Mouse (Mus musculus): Measurements from ENCODE around the gene Kcnc4. TPM values are rescaled to one million over a fixed set of nuclear protein-coding genes. Genes with fewer than 3 reads are reported as not detected.

The Kcnc4 gene
- polyA plus RNA-seq, 1 experiment from 2014 or later: 2.3 TPM

DNA sequence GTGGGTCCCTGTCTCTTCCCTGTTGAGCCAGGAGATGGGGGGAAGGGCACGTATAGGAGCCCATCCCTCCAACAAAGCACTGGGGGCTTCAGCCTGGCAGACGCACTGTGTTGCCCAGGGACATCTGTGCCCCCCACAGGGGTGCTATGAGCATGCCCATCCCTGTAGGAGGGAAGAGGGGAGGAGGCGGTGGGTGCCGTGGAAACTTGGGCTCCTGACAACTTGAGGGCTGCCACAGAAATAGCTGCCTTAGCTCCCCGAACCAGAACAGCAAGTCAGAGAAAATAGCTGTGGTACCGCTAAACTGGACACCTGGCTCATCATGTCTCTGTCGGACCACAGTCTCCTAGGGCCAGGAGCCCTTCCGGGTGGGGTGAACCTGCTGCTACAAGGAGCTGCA is 18.0 kb downstream of the Kcnc4 start:
- H3K9ac ChIP-seq (replicated peaks; ENCODE audit: low read depth, low read length): no peak overlapping the region
- no peaks in the 10 kb centered on the region for H3K9me3 ChIP-seq (ENCODE audit: control insufficient read depth, low read length)
- WGBS: 76% methylated on average over 8 of the region's 8 CpGs
- H3K27me3 ChIP-seq (replicated peaks; ENCODE audit: control insufficient read depth, insufficient read depth, low read length): no peaks in the 10 kb centered on the region
- no peak overlapping the region for H3K4me2 ChIP-seq (ENCODE audit: low read length)
- H3K4me1 ChIP-seq (replicated peaks; ENCODE audit: control insufficient read depth, insufficient read depth, low read length): peaks cover 6% of the 10 kb centered on the region
- no peak for ATAC-seq
- no peak overlapping the region for H3K4me3 ChIP-seq (replicated peaks; ENCODE audit: low read length)
- no peaks in the 10 kb centered on the region for H3K36me3 ChIP-seq (ENCODE audit: control insufficient read depth, insufficient read depth)
- H3K27ac ChIP-seq (ENCODE audit: low read length): no peak overlapping the region

GRCm38 (mm10) chr3:107439280-107439679 is 20.1 kb downstream of the Kcnc4 start:
- H3K4me3 ChIP-seq (replicated peaks; ENCODE audit: low read length): no peak overlapping the region
- no peaks in the 10 kb centered on the region for H3K9me3 ChIP-seq (ENCODE audit: control insufficient read depth, low read length)
- 90% methylated on average over 11 of the region's 11 CpGs for WGBS

DNA sequence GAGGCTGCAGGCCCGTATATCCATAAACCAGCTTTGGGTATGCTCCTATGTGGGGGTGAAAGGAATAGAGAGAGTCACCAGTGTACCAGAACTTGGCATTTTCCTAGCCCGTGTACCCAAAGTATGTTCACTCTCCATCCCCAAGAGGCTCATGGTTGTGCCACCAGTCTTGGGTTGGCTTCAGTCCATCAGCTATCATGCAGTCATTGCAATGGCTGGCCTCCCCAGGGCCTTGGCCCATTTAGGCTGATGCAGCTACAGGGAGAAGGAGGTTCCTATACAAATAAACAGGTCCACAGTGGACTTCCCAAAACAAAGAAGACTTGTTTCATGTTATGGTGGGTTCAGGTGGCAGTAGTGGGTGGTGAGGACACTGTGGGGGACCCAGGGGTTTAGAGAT is 21.7 kb downstream of the Kcnc4 start:
- H3K4me1 ChIP-seq (replicated peaks; ENCODE audit: control insufficient read depth, insufficient read depth, low read length): peaks cover 10% of the 10 kb centered on the region
- ATAC-seq: no peak
- H3K4me3 ChIP-seq (replicated peaks; ENCODE audit: low read length): no peak overlapping the region
- 89% methylated on average over 2 of the region's 2 CpGs for WGBS
- H3K36me3 ChIP-seq (ENCODE audit: control insufficient read depth, insufficient read depth): no peaks in the 10 kb centered on the region
- no peaks in the 10 kb centered on the region for H3K27me3 ChIP-seq (replicated peaks; ENCODE audit: control insufficient read depth, insufficient read depth, low read length)
- no peak overlapping the region for H3K4me2 ChIP-seq (ENCODE audit: low read length)
- no peak overlapping the region for H3K9ac ChIP-seq (replicated peaks; ENCODE audit: low read depth, low read length)
- H3K27ac ChIP-seq (ENCODE audit: low read length): no peak overlapping the region
- no peaks in the 10 kb centered on the region for H3K9me3 ChIP-seq (ENCODE audit: control insufficient read depth, low read length)

More at GRCm38 (mm10) chr3:107439280-107439679, 20.1 kb downstream of the Kcnc4 start:
- H3K4me2 ChIP-seq (ENCODE audit: low read length): no peak overlapping the region
- H3K27me3 ChIP-seq (replicated peaks; ENCODE audit: control insufficient read depth, insufficient read depth, low read length): no peaks in the 10 kb centered on the region
- H3K27ac ChIP-seq (ENCODE audit: low read length): no peak overlapping the region
- no peaks in the 10 kb centered on the region for H3K36me3 ChIP-seq (ENCODE audit: control insufficient read depth, insufficient read depth)
- no peak for ATAC-seq
- no peak overlapping the region for H3K9ac ChIP-seq (replicated peaks; ENCODE audit: low read depth, low read length)
- H3K4me1 ChIP-seq (replicated peaks; ENCODE audit: control insufficient read depth, insufficient read depth, low read length): peaks cover 10% of the 10 kb centered on the region

DNA sequence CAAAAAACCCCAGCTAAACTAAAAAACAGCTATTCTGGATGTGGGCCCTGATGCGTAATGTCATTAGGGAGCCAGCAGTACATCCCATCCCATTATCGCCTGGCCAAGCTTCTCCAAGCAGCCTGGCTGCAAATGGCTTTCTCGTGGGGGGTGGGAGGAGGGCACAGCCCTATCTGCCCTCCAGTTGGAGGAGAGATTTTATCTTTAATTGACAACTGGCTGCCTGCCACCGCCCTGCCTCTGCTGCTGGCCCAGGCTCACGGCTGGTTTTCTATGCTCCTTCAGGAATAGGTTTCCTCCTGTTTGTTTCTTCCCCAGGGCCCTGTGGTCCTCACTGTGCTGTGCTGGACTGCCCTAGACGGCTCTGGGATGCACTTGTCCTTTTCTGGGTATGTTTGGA is 22.9 kb downstream of the Kcnc4 start:
- WGBS: 27% methylated on average over 6 of the region's 6 CpGs
- ATAC-seq: peak; percentile 68

GRCm38 (mm10) chr3:107433614-107434013 is 25.7 kb downstream of the Kcnc4 start:
- Histone ChIP-seq H3K4me2 (ENCODE audit: low read length) (no peak overlapping the region), H3K36me3 (ENCODE audit: control insufficient read depth, insufficient read depth) (no peaks in the 10 kb centered on the region), H3K4me3 (replicated peaks; ENCODE audit: low read length) (no peak overlapping the region), H3K9ac (replicated peaks; ENCODE audit: low read depth, low read length) (no peak overlapping the region), H3K27ac (ENCODE audit: low read length) (no peak overlapping the region), H3K9me3 (ENCODE audit: control insufficient read depth, low read length) (no peaks in the 10 kb centered on the region), H3K4me1 (replicated peaks; ENCODE audit: control insufficient read depth, insufficient read depth, low read length) (peaks cover 21% of the 10 kb centered on the region), H3K27me3 (replicated peaks; ENCODE audit: control insufficient read depth, insufficient read depth, low read length) (no peaks in the 10 kb centered on the region)
- WGBS: 65% methylated on average over 9 of the region's 9 CpGs
- ATAC-seq: no peak

More for the DNA sequence above, 22.9 kb downstream of the Kcnc4 start:
- Histone ChIP-seq H3K27me3 (replicated peaks; ENCODE audit: control insufficient read depth, insufficient read depth, low read length) (no peaks in the 10 kb centered on the region), H3K36me3 (ENCODE audit: control insufficient read depth, insufficient read depth) (no peaks in the 10 kb centered on the region), H3K9me3 (ENCODE audit: control insufficient read depth, low read length) (no peaks in the 10 kb centered on the region), H3K4me2 (ENCODE audit: low read length) (no peak overlapping the region), H3K4me3 (replicated peaks; ENCODE audit: low read length) (no peak overlapping the region), H3K27ac (ENCODE audit: low read length) (no peak overlapping the region), H3K9ac (replicated peaks; ENCODE audit: low read depth, low read length) (no peak overlapping the region), H3K4me1 (replicated peaks; ENCODE audit: control insufficient read depth, insufficient read depth, low read length) (peaks cover 14% of the 10 kb centered on the region)

GRCm38 (mm10) chr3:107431268-107431667 is 28.1 kb downstream of the Kcnc4 start:
- H3K27ac ChIP-seq (ENCODE audit: low read length): no peak overlapping the region
- 5% methylated on average over 1 of the region's 1 CpGs for WGBS
- ATAC-seq: peak; percentile 94

DNA sequence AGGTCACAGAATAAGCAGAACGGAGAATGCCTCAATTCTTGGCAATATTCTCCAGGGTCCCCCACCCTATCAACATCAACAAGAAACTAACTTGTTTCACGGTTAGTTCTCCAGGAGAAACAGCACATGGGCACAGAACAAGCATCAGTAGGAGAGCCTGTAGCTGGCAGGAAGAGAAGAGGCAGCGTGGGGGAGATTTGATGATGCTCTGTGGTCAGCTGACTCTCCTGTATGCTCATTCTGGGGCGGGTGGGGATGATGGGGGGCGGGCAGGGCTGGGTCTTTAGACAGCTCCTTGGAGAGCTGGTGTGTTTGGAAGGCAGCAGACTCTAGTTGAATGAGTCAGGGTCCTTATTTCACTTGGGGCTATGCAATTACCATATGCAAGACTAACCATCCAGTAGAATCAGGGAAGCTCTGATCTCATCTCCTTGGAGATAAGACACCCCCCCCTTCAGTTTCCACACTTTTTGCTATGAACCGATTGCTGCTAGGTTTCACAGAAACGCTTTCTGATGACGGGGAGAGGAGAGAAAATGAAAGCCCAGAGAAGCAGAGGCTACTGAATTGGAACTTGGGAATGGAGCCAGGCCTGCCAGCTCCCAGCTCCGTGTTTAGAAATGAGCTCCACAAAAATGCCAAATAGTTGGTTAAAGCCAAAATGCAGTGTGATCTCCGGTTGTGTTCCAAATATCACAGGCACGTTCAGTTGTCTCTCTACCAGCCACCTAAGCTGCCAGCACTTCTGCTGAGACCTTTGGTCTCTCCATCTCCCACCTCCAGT is 34.9 kb downstream of the Kcnc4 start:
- no peaks in the 10 kb centered on the region for H3K9me3 ChIP-seq (ENCODE audit: control insufficient read depth, low read length)
- H3K36me3 ChIP-seq (ENCODE audit: control insufficient read depth, insufficient read depth): no peaks in the 10 kb centered on the region
- no peak overlapping the region for H3K9ac ChIP-seq (replicated peaks; ENCODE audit: low read depth, low read length)
- WGBS: 54% methylated on average over 11 of the region's 11 CpGs
- H3K27ac ChIP-seq (ENCODE audit: low read length): no peak overlapping the region
- H3K4me1 ChIP-seq (replicated peaks; ENCODE audit: control insufficient read depth, insufficient read depth, low read length): 0 out of 2 replicates have a peak, but pooled peaks cover 7% of the 10 kb centered on the region
- H3K4me2 ChIP-seq (ENCODE audit: low read length): no peak overlapping the region
- H3K4me3 ChIP-seq (replicated peaks; ENCODE audit: low read length): no peak overlapping the region
- ATAC-seq: peak; percentile 80
- H3K27me3 ChIP-seq (replicated peaks; ENCODE audit: control insufficient read depth, insufficient read depth, low read length): no peaks in the 10 kb centered on the region

More at GRCm38 (mm10) chr3:107431268-107431667, 28.1 kb downstream of the Kcnc4 start:
- Histone ChIP-seq H3K4me2 (ENCODE audit: low read length) (no peak overlapping the region), H3K9me3 (ENCODE audit: control insufficient read depth, low read length) (no peaks in the 10 kb centered on the region), H3K4me3 (replicated peaks; ENCODE audit: low read length) (no peak overlapping the region), H3K9ac (replicated peaks; ENCODE audit: low read depth, low read length) (no peak overlapping the region), H3K27me3 (replicated peaks; ENCODE audit: control insufficient read depth, insufficient read depth, low read length) (no peaks in the 10 kb centered on the region), H3K4me1 (replicated peaks; ENCODE audit: control insufficient read depth, insufficient read depth, low read length) (peaks cover 15% of the 10 kb centered on the region), H3K36me3 (ENCODE audit: control insufficient read depth, insufficient read depth) (no peaks in the 10 kb centered on the region)

- no peak overlapping the region for H3K27ac ChIP-seq (ENCODE audit: low read length)
- no peaks in the 10 kb centered on the region for H3K36me3 ChIP-seq (ENCODE audit: control insufficient read depth, insufficient read depth)
- no peaks in the 10 kb centered on the region for H3K9me3 ChIP-seq (ENCODE audit: control insufficient read depth, low read length)
- H3K4me1 ChIP-seq (replicated peaks; ENCODE audit: control insufficient read depth, insufficient read depth, low read length): 0 out of 2 replicates have a peak, but pooled peaks cover 7% of the 10 kb centered on the region
- no peak overlapping the region for H3K9ac ChIP-seq (replicated peaks; ENCODE audit: low read depth, low read length)
- no peaks in the 10 kb centered on the region for H3K27me3 ChIP-seq (replicated peaks; ENCODE audit: control insufficient read depth, insufficient read depth, low read length)
- no peak overlapping the region for H3K4me3 ChIP-seq (replicated peaks; ENCODE audit: low read length)
- no peak for ATAC-seq
- 80% methylated on average over 2 of the region's 2 CpGs for WGBS
- H3K4me2 ChIP-seq (ENCODE audit: low read length): no peak overlapping the region
These were observed 39.2 kb downstream of the Kcnc4 start for GRCm38 (mm10) chr3:107420156-107420555.

DNA sequence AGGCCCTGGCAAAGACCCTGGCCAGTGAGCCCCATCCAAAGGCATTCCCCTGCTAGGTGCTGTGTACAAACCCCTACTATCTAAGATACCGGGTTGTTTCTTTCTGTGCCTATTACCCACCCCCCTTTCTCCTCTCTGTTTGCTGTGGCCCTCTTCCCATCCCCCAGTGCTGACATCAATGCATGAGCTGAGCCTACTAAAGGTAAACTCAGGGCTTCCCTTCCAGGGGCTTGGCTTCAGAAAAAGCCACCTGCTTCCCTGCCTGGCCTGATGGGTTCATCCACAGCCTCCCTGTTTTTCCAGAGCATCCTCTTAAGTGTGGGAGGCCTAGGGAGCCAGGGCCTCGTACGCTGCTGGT is 42.1 kb downstream of the Kcnc4 start:
- Histone ChIP-seq H3K27ac (ENCODE audit: low read length) (no peak overlapping the region), H3K9me3 (ENCODE audit: control insufficient read depth, low read length) (no peaks in the 10 kb centered on the region), H3K9ac (replicated peaks; ENCODE audit: low read depth, low read length) (no peak overlapping the region), H3K36me3 (ENCODE audit: control insufficient read depth, insufficient read depth) (no peaks in the 10 kb centered on the region), H3K27me3 (replicated peaks; ENCODE audit: control insufficient read depth, insufficient read depth, low read length) (no peaks in the 10 kb centered on the region), H3K4me1 (replicated peaks; ENCODE audit: control insufficient read depth, insufficient read depth, low read length) (peaks cover 11% of the 10 kb centered on the region), H3K4me2 (ENCODE audit: low read length) (no peak overlapping the region), H3K4me3 (replicated peaks; ENCODE audit: low read length) (no peak overlapping the region)
- ATAC-seq: no peak
- 77% methylated on average over 3 of the region's 3 CpGs for WGBS

Measured in forebrain, embryonic 16.5 days (tissue).